Mouse (Mus musculus) olfactory bulb, adult 2 months (tissue): ENCODE measurements at regions not wholly inside any gene's neighbourhood (a gene's known extent, or its start where the extent isn't known, plus 50 kb on each side); places are given as distances from the start of the nearest gene placed in this dataset.

Source experiments
- CTCF ChIP-seq: fragments of 200-500 bp; IDR thresholded peaks from 2 replicates; pipeline ENCODE4 v1.5.1; 2012; ENCODE audit warnings: low read depth, mild to moderate bottlenecking, low read length, moderate library complexity; ENCODE audit not compliant: insufficient read depth
- POLR2A ChIP-seq: fragments of 200-500 bp; IDR thresholded peaks from 2 replicates; pipeline ENCODE4 v1.6.1; 2012; ENCODE audit warnings: mild to moderate bottlenecking, low read depth, low read length, moderate library complexity; ENCODE audit not compliant: insufficient read depth

GRCm38 (mm10) chr13:56005746-56006145 is 130.4 kb downstream of the H2afy start:
- TF ChIP-seq CTCF (no peak), POLR2A (no peak)
